Mouse (Mus musculus) gastrocnemius, postnatal 4 days (tissue): ENCODE data around the gene Crlf3. TPM values are rescaled to one million over a fixed set of nuclear protein-coding genes. Genes with fewer than 3 reads are reported as not detected.
A peak's percentile ranks its signal among the peaks of the same experiment; 100 is the strongest.
"Not testable (repeated sequence)": the region's sequence is repeated elsewhere in the genome, so short reads cannot be mapped to it uniquely, and the experiment has no call there.

Experiments
- DNase-seq, 2 experiments: peaks; one replicate each; pipeline ENCODE4 v3.0.0; 2021 to 2022; ENCODE audit warnings: low spot score in 2 of 2, mixed read lengths in 2 of 2
- total RNA-seq, 2 experiments: library from RNA; stranded (reverse); gene quantifications; 2 replicates each; pipeline ENCODE4 v1.2.3; 2021

The Crlf3 gene
- total RNA-seq, 2 experiments from 2014 or later = 22.4 to 26.0 TPM

DNA sequence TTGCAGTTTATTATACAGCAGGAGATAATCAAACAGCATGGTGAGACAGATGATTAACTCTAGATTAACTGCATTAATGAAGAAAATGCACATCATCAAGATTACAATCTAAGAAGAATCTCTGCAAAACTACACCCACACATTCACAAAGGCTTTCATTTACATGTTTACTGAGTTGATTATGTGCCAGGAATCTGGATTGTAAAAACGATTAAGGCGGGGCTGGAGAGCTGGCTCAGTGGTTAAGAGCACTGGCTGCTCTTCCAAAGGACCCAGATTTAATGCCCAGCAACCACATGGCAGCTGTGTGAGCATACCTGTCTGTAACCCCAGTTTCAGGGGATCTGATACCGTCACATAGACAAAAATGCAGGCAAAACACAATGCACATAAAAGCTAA is 11.0 kb downstream of the Crlf3 start:
- DNase-seq = no peak

DNA sequence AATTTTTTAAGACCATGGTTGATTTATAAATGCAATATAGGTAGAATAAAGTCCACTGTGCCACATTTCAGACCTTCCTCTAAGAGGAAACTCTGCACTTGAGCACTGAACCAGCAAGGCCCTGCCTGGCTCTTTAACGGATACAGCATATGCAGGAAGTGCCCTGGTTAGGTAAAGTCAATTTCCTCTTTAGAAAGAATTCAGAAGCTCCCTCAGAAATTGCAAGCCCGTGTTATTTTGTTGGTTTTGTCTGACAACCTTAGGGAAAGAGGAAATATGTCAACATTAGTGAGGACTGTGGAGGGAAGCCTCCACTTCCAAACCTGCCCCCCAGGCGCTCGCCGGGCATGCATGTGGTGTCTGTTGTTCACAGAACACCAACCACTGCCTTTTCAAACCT is 13.2 kb downstream of the Crlf3 start:
- no peak for DNase-seq

DNA sequence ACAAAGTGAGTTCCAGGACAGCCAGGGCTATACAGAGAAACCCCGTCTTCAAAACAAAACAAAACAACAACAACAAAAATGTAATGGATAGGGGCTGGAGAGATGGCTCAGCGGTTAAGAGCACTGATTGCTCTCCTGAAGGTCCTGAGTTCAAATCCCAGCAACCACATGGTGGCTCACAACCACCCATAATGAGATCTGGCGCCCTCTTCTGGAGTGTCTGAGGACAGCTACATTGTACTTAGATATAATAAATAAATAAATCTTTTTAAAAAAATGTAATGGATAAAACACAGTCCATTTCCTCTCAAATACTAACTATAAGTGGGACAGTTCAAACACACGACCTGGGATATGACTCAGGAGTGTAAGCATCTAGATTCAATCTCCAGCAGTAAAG is 14.4 kb downstream of the Crlf3 start:
- DNase-seq = not testable (repeated sequence)

GRCm38 (mm10) chr11:80062159-80062558 is 18.6 kb downstream of the Crlf3 start:
- no peak for DNase-seq

DNA sequence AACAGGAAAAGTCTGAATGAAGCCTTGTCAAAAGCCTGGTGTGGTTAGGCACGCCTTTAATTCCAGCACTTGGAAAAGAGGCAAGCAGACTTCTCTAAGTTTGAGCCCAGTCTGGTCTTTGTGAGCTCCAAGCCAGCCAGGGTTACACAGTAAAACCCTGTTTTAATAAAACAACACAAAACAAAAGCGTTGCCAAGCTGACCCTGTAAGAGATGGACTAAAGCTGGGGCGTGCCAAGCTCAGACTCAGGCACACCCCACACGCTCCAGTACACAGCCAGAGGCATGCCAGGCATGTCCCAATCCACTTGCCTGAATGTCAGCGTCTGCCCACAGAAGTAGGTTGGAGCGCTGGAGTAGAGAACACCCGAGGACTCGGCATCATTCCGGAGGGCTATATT is 24.6 kb downstream of the Crlf3 start:
- DNase-seq = no peak

DNA sequence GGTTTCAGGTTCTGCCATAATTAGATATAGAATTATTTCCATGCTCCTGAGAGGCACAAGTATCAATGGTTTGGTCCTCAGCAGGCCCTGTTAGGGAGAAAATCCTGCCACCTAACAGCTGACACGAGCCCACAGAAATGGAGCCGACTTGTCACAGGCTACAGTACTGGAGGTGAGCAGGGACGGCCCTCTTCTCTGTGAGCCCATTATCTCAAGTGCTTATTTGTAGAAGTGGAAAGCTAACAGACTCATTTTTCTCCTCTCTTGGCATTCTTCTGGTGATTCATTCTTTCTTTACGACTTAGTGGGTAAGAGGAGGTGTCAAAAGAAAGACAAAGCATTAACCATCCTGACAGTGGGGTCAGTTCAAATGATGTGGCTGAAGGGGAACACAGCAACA is 26.1 kb downstream of the Crlf3 start:
- no peak for DNase-seq

DNA sequence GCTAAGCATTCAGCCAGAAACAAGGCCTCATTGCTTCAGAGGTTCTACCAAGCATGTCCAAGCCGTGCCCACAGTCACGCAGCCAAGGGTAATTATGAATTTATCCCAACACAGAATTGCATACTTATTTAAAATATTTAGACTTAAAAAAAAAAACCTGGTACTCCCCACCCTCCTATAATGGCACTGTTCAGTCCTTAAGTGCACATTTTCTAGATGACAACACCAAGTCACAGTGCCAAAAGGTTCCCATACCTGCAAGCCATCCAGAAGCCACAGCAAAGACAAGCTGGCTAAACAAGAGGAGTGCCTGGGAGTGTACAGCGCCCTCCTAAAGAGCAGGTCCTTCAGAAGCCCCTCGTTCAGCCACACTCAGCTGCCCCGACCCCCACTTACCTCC is 27.6 kb downstream of the Crlf3 start:
- no peak for DNase-seq

DNA sequence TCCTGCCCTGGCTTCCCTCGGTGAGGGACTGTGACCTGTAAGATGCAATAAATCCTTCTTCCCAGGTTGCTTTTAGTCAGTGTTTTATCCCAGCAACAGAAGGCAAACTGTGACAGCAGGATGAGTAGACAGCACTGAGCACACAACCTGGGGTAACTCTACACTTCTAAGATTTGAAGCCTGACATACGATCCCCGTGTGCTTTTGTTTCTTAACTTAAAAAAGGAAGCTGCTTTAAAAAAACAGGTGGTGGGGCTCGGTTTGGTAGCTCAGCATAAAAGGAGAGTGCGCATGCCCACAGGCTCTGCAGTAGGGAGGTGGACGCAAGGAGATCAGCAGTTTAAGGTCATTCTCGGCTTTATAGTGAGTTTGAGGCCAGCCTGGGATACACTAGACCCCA is 28.3 kb downstream of the Crlf3 start:
- no peak for DNase-seq

- DNase-seq = no peak
These were observed 30.7 kb downstream of the Crlf3 start for GRCm38 (mm10) chr11:80050088-80050487.

GRCm38 (mm10) chr11:80046856-80047255 is 33.9 kb downstream of the Crlf3 start:
- DNase-seq = no peak

GRCm38 (mm10) chr11:80043419-80043817 is 37.4 kb downstream of the Crlf3 start:
- no peak for DNase-seq

- DNase-seq = peak in 1 of 2 experiments; percentile 41
These were observed 38.0 kb downstream of the Crlf3 start for GRCm38 (mm10) chr11:80042615-80043418.

DNA sequence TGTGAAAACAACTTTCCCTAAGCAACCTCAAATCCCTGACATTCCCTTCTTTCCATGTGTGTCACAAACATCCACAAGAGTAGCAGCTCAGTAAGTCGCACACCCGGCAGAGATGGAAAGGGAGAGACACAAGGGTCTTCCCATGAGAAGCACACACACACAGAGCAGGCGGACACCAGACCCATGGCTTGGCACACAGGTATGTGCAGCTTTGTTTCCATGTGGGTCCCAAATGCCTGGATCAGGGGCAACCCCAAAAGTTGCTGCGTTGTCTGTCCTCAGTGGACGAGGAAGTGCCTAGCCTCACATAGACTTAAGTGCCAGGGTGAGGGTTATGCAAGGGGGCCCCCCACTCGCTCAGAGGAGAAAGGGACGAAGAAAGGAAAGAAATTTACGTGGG is 43.3 kb downstream of the Crlf3 start:
- DNase-seq = no peak

- no peak for DNase-seq
These were observed 59.5 kb downstream of the Crlf3 start for GRCm38 (mm10) chr11:80021306-80021705.

GRCm38 (mm10) chr11:80019792-80020191 is 61.0 kb downstream of the Crlf3 start:
- no peak for DNase-seq

- not testable (repeated sequence) for DNase-seq
These were observed 64.3 kb downstream of the Crlf3 start for GRCm38 (mm10) chr11:80016533-80016932.

Other genes with a start within 250 kb of the Crlf3 start
- gene Utp6, start 118.6 kb downstream of the Crlf3 start, total RNA-seq = 10 to 100 TPM; 35.9 to 39.8 TPM
- gene Suz12, start 87.9 kb downstream of the Crlf3 start, total RNA-seq = 10 to 100 TPM; 36.0 to 44.7 TPM
- gene Atad5, start 8.4 kb upstream of the Crlf3 start, total RNA-seq = 1 to 10 TPM; 6.6 to 7.2 TPM
- gene Tefm, start 61.2 kb upstream of the Crlf3 start, total RNA-seq = 10 to 100 TPM; 18.2 to 19.7 TPM
- gene Adap2, start 73.1 kb upstream of the Crlf3 start, total RNA-seq = 1 to 10 TPM; 4.6 to 6.2 TPM
- 1 to 10 TPM; 6.0 to 7.8 TPM for gene Rnf135, start 102.9 kb upstream of the Crlf3 start, total RNA-seq
- 10 to 100 TPM; 54.6 to 55.2 TPM for gene Rhot1, start 128.0 kb upstream of the Crlf3 start, total RNA-seq
- gene Rhbdl3, start 219.9 kb upstream of the Crlf3 start, total RNA-seq = 10 to 100 TPM in 1 of 2 experiments, 1 to 10 TPM in 1; 9.7 to 11.5 TPM